Mouse (Mus musculus): ENCODE measurements around the gene Hk3. TPM values are rescaled to one million over a fixed set of nuclear protein-coding genes. Genes with fewer than 3 reads are reported as not detected.

Hk3 gene
- polyA plus RNA-seq, 1 experiment from 2014 or later: 0.85 TPM

DNA sequence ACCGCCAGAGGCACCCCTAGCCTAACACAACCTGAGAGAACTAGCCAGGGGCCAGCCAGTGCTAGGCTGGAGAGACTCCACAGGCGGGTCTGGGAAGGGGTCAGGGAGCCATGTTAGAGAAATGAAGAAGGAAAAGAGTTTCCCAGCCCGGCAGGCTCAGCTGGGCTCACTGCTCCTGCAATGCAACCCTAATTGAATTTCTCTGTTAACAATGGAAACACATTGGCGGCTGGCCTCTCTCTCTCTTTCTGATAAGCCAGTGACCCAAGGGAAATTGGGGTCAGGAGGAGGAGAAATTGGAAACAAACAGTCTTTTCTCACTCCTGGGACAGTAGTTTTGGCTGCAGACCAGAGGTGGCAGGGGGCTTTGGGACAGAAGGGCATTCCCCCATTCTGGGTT is 26.6 kb downstream of the Hk3 start:
- Histone ChIP-seq H3K36me3 (no peaks in the 10 kb centered on the region), H3K27me3 (ENCODE audit: insufficient read depth, poor library complexity, severe bottlenecking) (peaks cover 90% of the 10 kb centered on the region), H3K4me1 (replicated peaks) (peaks cover 81% of the 10 kb centered on the region), H3K4me3 (peak overlapping the region; percentile 1; the same call in 1 of the 2 replicates), H3K27ac (peak overlapping the region; percentile 84), H3K9me3 (no peaks in the 10 kb centered on the region)
- DNase-seq (ENCODE audit: low spot score): peak; percentile 80
- WGBS: 8% methylated on average over 4 of the region's 4 CpGs

DNA sequence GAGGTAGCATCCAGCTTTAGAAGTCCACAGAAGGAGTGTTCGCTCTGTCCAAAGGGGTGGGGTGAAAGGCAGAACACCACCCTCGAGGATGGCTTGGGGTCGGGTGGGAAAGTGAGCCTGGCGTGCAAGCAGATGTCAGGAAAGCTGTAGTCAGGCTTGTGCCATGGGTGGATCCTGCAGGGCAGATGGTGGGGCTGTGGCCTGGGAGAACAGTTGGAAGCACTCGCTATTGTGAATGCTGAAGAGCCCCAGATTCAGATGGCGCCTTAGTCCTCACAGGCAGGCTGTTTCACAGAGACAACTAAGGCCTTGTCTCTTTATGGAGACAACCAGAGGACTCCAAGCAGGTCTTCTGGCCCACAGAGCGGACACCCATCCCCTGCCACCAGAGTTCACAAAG is 29.0 kb downstream of the Hk3 start:
- no peaks in the 10 kb centered on the region for H3K36me3 ChIP-seq
- peaks cover 93% of the 10 kb centered on the region for H3K4me1 ChIP-seq (replicated peaks)
- 75% methylated on average over 7 of the region's 7 CpGs for WGBS
- DNase-seq (ENCODE audit: low spot score): no peak
- no peaks in the 10 kb centered on the region for H3K9me3 ChIP-seq
- peak overlapping the region; percentile 75 for H3K27ac ChIP-seq
- no peak overlapping the region for H3K4me3 ChIP-seq
- H3K27me3 ChIP-seq (ENCODE audit: insufficient read depth, poor library complexity, severe bottlenecking): peaks cover 90% of the 10 kb centered on the region

DNA sequence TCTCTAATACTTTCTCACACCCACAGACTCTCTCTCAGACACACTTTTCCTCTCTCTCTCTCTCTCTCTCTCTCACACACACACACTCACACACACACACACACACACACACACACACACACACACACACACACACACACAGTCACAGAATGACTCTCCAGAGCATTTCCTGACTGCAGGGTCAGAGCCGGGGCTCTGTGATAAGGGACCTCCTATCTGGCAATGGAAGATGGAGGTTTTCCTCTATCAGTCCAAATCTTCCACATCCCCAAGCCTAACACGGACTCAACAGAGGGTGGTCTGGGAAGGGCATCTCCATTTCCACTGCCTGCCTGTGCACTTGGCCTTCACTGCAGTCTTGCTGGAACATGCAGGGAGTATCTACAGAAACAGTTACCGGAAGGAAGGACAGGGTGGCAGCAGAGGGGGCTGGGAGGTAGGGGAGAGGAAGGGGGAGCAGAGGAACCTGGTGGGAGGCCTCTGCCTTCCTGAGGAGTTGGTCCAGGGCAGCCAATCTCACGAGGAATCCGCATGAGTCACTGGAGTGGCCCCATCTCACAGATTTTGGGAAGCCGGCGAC is 32.9 kb downstream of the Hk3 start:
- Histone ChIP-seq H3K27ac (peak overlapping the region; percentile 17; the same call in 1 of the 2 replicates), H3K4me1 (replicated peaks) (peaks cover 70% of the 10 kb centered on the region), H3K27me3 (ENCODE audit: insufficient read depth, poor library complexity, severe bottlenecking) (peaks cover 99% of the 10 kb centered on the region)

DNA sequence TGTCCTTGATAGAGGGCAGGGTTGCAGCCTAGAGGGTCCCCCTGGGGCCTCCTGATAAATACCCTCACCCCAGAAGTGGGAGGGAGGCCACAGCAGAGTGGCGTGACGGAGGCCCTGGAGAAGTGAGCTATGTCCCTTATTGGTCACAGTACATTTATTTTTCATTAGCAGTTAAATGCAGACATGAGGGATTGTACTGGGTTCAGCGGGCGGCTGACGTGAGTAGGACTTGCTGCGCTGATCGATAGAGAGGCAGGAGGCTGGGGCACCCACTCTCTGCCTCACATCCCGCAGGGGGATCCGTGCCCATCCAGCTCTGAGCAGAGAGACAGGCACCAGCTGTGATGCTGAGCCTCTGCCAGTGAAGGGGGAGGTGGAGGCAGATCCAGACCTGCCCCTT is 33.8 kb downstream of the Hk3 start:
- Histone ChIP-seq H3K27me3 (ENCODE audit: insufficient read depth, poor library complexity, severe bottlenecking) (peaks cover 99% of the 10 kb centered on the region), H3K9me3 (no peaks in the 10 kb centered on the region), H3K27ac (no peak overlapping the region), H3K4me3 (no peak overlapping the region), H3K4me1 (replicated peaks) (peaks cover 64% of the 10 kb centered on the region), H3K36me3 (no peaks in the 10 kb centered on the region)
- WGBS: 65% methylated on average over 9 of the region's 9 CpGs
- no peak for DNase-seq (ENCODE audit: low spot score)

More for the DNA sequence above, 32.9 kb downstream of the Hk3 start:
- 60% methylated on average over 7 of the region's 7 CpGs for WGBS
- Histone ChIP-seq H3K9me3 (no peaks in the 10 kb centered on the region), H3K36me3 (no peaks in the 10 kb centered on the region), H3K4me3 (no peak overlapping the region)
- no peak for DNase-seq (ENCODE audit: low spot score)

DNA sequence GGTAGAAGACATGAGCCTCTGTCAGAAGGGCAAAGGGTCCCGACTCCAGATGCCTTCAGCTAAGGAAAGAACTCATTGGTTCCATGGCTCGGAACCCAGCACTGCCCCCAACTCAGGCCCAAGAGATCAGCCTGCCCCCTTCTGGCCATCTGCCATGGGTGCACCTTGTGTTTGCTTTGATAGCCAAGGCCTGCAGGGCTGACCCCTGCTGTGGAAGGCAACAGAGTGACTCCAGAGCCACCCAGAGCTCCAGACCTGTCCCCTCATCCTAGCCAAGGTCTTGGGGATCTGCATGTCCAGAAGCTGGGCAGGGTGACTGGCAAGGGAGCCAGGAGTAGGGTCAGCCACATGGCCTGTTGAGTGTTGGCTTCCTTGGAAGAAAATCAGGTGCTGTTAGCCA is 37.6 kb downstream of the Hk3 start:
- Histone ChIP-seq H3K27ac (no peak overlapping the region), H3K4me1 (replicated peaks) (peaks cover 60% of the 10 kb centered on the region), H3K27me3 (ENCODE audit: insufficient read depth, poor library complexity, severe bottlenecking) (peaks cover 99% of the 10 kb centered on the region), H3K36me3 (no peaks in the 10 kb centered on the region), H3K4me3 (no peak overlapping the region), H3K9me3 (no peaks in the 10 kb centered on the region)
- 57% methylated on average over 2 of the region's 2 CpGs for WGBS
- no peak for DNase-seq (ENCODE audit: low spot score)

DNA sequence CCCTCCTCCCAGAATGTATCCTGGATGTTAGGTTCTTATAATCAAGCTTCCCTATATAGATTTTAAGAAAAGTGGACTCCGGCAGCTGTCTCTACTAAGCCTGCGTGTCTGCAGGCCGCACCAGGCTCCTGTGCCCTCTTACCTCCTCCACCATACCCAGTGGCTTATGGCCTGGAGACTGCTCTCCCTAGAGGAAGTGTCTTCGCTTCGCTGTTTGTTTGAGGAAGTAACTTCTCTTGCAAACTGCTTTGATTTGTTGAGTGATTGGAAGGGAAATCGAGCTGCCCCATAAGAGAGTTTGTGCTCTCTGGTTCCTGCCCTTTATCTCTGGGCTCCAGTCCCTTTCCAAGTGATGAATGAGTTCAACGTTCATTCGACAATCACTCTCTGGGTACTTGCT is 38.2 kb downstream of the Hk3 start:
- no peak overlapping the region for H3K27ac ChIP-seq
- DNase-seq (ENCODE audit: low spot score): no peak
- H3K36me3 ChIP-seq: no peaks in the 10 kb centered on the region
- no peak overlapping the region for H3K4me3 ChIP-seq
- 83% methylated on average over 8 of the region's 8 CpGs for WGBS
- H3K9me3 ChIP-seq: no peaks in the 10 kb centered on the region
- peaks cover 99% of the 10 kb centered on the region for H3K27me3 ChIP-seq (ENCODE audit: insufficient read depth, poor library complexity, severe bottlenecking)
- H3K4me1 ChIP-seq (replicated peaks): peaks cover 60% of the 10 kb centered on the region

DNA sequence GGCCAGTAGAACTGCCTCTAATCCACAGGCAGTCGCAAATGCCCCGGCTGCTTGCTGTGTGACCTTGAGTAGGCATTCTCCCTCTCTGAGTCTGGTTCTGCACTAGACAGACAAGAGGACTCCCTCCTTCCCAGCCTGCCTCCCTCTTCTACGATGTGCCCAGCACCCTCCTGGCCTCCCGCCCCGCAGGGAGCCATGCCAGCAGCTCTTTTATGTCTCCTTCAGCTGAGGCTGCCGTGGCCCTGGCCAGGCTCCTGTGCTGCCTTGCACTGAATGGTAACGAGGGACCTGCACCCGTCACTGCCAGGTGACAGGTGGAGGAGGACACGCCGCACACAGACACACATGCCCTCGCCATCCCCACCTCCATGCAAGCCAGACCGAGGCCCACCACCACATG is 40.2 kb downstream of the Hk3 start:
- Histone ChIP-seq H3K27me3 (ENCODE audit: insufficient read depth, poor library complexity, severe bottlenecking) (peaks cover 99% of the 10 kb centered on the region), H3K36me3 (no peaks in the 10 kb centered on the region), H3K4me3 (no peak overlapping the region), H3K4me1 (replicated peaks) (peaks cover 55% of the 10 kb centered on the region), H3K27ac (peak overlapping the region; percentile 35; the same call in 1 of the 2 replicates), H3K9me3 (no peaks in the 10 kb centered on the region)
- no peak for DNase-seq (ENCODE audit: low spot score)
- WGBS: 75% methylated on average over 12 of the region's 12 CpGs

DNA sequence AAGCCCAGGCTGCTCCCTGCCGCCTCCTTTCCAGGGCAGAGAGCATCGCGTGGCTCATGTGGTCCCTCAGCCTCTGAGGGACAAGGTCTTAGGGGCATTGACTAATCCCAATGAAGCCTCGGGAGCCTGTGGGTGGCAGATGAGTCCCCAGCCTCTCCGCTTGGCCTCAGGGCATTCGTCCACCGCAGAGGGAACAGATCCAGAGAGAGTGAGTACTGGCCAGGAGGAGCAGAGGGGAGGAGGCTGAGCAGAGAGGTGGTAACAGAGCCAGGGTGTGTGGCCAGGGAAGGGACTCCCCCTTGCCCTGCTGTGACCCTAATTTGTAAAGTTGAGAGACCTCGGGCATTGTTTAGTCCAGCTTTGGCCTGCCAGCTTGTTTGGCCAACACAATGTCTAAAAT is 42.4 kb downstream of the Hk3 start:
- 43% methylated on average over 8 of the region's 8 CpGs for WGBS
- peaks cover 67% of the 10 kb centered on the region for H3K4me1 ChIP-seq (replicated peaks)
- no peak overlapping the region for H3K4me3 ChIP-seq
- peaks cover 99% of the 10 kb centered on the region for H3K27me3 ChIP-seq (ENCODE audit: insufficient read depth, poor library complexity, severe bottlenecking)
- peak overlapping the region; percentile 36; the same call in 1 of the 2 replicates for H3K27ac ChIP-seq
- no peak for DNase-seq (ENCODE audit: low spot score)
- H3K36me3 ChIP-seq: no peaks in the 10 kb centered on the region
- no peaks in the 10 kb centered on the region for H3K9me3 ChIP-seq

DNA sequence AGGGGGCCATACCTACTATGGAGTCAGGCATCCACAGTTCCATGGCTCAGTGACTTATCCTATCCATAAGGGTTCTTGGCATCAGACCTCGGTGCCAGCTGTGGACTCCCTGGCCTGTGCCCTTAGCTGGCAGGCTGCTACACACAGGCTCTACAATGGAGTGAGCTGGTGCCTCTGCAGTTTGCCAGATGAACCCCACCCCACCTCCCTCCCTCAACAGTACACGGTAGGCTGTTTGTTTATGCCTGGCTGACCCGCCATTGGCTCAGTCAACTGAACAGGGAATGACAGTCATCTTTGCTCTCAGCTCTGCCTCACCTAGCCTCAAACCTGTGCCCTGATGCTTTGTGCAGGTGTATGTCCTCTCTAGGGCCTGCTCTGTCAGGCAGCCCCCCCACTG is 45.6 kb downstream of the Hk3 start:
- Histone ChIP-seq H3K4me1 (replicated peaks) (peaks cover 65% of the 10 kb centered on the region), H3K9me3 (no peaks in the 10 kb centered on the region), H3K27ac (peak overlapping the region; percentile 36; the same call in 1 of the 2 replicates), H3K27me3 (ENCODE audit: insufficient read depth, poor library complexity, severe bottlenecking) (peaks cover 99% of the 10 kb centered on the region), H3K36me3 (no peaks in the 10 kb centered on the region), H3K4me3 (no peak overlapping the region)
- WGBS: 54% methylated on average over 3 of the region's 3 CpGs
- DNase-seq (ENCODE audit: low spot score): no peak

DNA sequence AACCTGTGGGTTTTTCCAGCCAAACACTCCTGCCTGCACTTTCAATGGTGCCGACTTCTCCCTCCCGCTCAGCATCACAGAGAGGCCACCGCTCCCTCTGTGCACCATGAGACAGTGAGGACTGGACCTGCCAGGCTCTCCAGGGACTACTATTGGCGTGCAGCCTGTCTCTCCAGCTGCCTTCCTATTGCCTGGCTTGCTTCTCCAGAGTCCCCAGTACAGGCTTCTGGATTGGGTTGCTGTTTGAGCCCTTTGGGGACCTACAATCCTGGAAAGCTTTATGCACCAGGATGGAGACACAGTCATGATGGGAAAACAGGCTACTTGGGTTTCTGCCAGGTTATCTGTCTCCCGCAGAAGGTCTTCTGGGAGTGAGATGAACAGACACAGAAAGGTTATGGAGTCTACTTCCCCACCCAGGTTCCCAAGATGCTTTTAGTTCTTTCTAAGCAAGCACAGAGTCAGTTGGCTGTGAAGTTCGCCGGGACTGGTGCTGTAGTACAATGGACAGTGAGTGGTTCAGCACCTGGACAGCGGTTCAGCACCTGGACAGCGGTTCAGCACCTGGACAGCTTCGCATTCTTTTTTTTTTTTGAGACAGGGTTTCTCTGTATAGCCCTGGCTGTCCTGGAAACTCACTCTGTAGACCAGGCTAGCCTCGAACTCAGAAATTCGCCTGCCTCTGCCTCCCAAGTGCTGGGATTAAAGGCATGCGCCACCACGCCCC is 50.5 kb downstream of the Hk3 start:
- H3K27me3 ChIP-seq (ENCODE audit: insufficient read depth, poor library complexity, severe bottlenecking): peaks cover 100% of the 10 kb centered on the region
- DNase-seq (ENCODE audit: low spot score): peak; percentile 70

DNA sequence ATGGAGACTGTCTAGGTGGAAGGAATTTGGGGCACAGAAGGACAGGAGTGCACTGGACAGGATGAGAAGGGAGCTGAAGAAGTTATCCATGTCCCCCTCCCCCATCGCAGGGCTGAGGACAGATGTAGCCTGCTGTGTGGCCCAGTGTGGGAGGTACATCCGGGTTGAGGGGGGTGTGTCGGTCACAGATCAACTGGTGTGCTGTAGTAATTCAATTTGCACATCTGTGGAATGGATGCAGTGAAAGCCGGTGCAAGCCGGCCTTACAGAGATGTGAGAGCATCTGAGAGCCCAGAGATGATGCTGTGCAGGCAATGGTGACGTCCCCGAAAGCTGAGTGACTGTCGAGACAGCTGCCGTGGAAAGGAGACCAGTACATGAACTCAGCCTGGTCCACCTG is 51.7 kb downstream of the Hk3 start:
- Histone ChIP-seq H3K4me3 (no peak overlapping the region), H3K9me3 (no peaks in the 10 kb centered on the region), H3K36me3 (no peaks in the 10 kb centered on the region), H3K27ac (no peak overlapping the region), H3K27me3 (ENCODE audit: insufficient read depth, poor library complexity, severe bottlenecking) (peaks cover 100% of the 10 kb centered on the region), H3K4me1 (replicated peaks) (peaks cover 51% of the 10 kb centered on the region)
- DNase-seq (ENCODE audit: low spot score): no peak
- WGBS: 46% methylated on average over 9 of the region's 9 CpGs

More for the DNA sequence above, 50.5 kb downstream of the Hk3 start:
- Histone ChIP-seq H3K27ac (no peak overlapping the region), H3K9me3 (no peaks in the 10 kb centered on the region), H3K36me3 (no peaks in the 10 kb centered on the region), H3K4me1 (replicated peaks) (peaks cover 61% of the 10 kb centered on the region), H3K4me3 (no peak overlapping the region)
- WGBS: 39% methylated on average over 14 of the region's 14 CpGs

DNA sequence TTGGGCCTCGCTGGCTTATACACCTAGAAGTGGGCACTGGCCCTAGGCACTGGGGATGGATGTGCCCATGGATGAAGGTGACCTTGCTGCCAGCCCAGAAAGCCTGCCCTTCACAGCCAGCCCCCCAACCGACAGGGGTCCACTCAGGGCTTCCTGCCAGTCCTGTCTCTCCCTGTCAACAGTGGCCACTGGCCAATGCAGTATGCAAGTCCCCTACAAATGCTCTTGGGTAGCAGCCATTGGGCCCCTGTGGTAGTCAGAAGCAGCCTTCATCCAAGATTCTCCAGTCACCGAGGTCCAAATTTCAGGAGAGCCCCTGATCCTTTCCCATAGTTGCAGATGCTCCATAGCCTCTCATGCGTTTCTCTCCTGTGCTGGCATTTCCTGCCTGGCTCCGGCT is 52.5 kb downstream of the Hk3 start:
- no peak for DNase-seq (ENCODE audit: low spot score)
- Histone ChIP-seq H3K9me3 (no peaks in the 10 kb centered on the region), H3K27ac (peak overlapping the region; percentile 35; the same call in 1 of the 2 replicates), H3K27me3 (ENCODE audit: insufficient read depth, poor library complexity, severe bottlenecking) (peaks cover 100% of the 10 kb centered on the region), H3K4me1 (replicated peaks) (peaks cover 56% of the 10 kb centered on the region), H3K4me3 (no peak overlapping the region), H3K36me3 (no peaks in the 10 kb centered on the region)
- 73% methylated on average over 5 of the region's 5 CpGs for WGBS

DNA sequence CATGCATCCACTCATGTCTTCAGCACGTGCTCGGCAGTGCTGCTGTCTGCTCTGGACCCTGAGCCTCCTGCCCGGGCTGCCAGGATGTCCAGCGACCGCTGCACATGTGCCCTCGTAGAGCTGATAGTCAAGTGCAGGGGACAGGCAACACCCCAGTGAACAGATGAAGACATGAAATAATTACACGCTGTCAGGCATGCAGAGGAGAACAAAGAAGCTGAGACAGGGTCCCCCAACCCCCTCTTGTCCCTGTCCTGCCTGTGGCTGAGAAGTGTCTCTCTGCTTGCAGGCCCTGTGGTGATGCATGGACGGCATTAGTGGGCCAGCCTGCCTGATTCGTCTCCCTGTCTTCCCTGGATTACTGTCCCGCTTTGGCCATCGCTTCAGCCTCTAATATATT is 53.7 kb downstream of the Hk3 start:
- Histone ChIP-seq H3K4me3 (no peak overlapping the region), H3K4me1 (replicated peaks) (peaks cover 60% of the 10 kb centered on the region), H3K9me3 (no peaks in the 10 kb centered on the region), H3K27ac (peak overlapping the region; percentile 1; the same call in 1 of the 2 replicates), H3K36me3 (no peaks in the 10 kb centered on the region), H3K27me3 (ENCODE audit: insufficient read depth, poor library complexity, severe bottlenecking) (peaks cover 100% of the 10 kb centered on the region)
- no peak for DNase-seq (ENCODE audit: low spot score)
- WGBS: 47% methylated on average over 11 of the region's 11 CpGs
